Mouse (Mus musculus) cortical plate, adult 2 months (tissue): ENCODE results near the gene Smg1. TPM values are rescaled to one million over a fixed set of nuclear protein-coding genes. Genes with fewer than 3 reads are reported as not detected.

Experiments used
- H3K27ac ChIP-seq: fragments of 200-500 bp; 2 replicates; pipeline ENCODE4 v1.5.1; 2012; ENCODE audit warnings: low read length, control low read depth, inconsistent platforms; ENCODE audit not compliant: insufficient read depth
- H3K4me1 ChIP-seq: fragments of 200-500 bp; 2 replicates; pipeline ENCODE4 v1.6.1; 2011; ENCODE audit warnings: low read length; ENCODE audit not compliant: control insufficient read depth, insufficient read depth
- H3K4me3 ChIP-seq: fragments of 200-500 bp; 2 replicates; pipeline ENCODE4 v1.5.1; 2011; ENCODE audit warnings: mild to moderate bottlenecking, low read length, control low read depth; ENCODE audit not compliant: insufficient read depth
- CTCF ChIP-seq: fragments of 200-500 bp; IDR thresholded peaks from 2 replicates; pipeline ENCODE4 v1.5.1; 2011; ENCODE audit warnings: mild to moderate bottlenecking, control low read depth, low read length; ENCODE audit not compliant: insufficient read depth; ENCODE audit errors: extremely low read depth
- POLR2A ChIP-seq: fragments of 200-500 bp; IDR thresholded peaks from 2 replicates; pipeline ENCODE4 v1.6.1; 2011; ENCODE audit warnings: mild to moderate bottlenecking, low read length, control low read depth; ENCODE audit not compliant: insufficient read depth; ENCODE audit errors: extremely low read depth
- polyA plus RNA-seq: library from polyadenylated mRNA; depleted of rRNA; stranded (reverse); fragments of >200 nt; gene quantifications from 2 replicates; pipeline ENCODE4 v1.2.3, GENCODE M21; 2012

Gene Smg1
- polyA plus RNA-seq, 1 experiment, result 54.6 TPM

DNA sequence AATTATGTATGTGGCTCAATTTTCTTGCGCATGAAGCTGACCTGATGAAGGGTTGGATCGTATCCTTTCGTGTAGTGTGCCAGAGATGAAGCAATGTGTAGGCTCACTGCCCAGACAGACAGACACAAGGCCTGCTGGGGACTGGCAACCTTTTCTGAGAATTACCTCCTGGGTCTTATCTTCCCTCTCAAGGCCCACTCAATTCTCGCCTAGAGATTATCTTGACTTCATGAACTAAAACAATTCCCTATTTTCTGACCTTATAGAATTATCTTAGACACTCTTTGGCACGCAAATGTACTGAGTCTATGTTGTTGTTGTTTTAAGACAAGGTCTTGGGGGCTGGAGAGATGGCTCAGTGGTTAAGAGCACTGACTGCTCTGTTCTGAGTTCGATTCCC is 22.6 kb upstream of the Smg1 start:
- Histone ChIP-seq H3K27ac (no peak overlapping the region), H3K4me1 (no peaks in the 10 kb centered on the region)

GRCm38 (mm10) chr7:118263606-118264005 is 20.1 kb upstream of the Smg1 start:
- Histone ChIP-seq H3K27ac (no peak overlapping the region), H3K4me3 (no peak overlapping the region), H3K4me1 (no peaks in the 10 kb centered on the region)
- TF ChIP-seq POLR2A (no peak), CTCF (no peak)

More for the DNA sequence above, 22.6 kb upstream of the Smg1 start:
- TF ChIP-seq CTCF (no peak), POLR2A (no peak)
- no peak overlapping the region for H3K4me3 ChIP-seq

- TF ChIP-seq POLR2A (no peak), CTCF (no peak)
- H3K4me3 ChIP-seq, result no peak overlapping the region
- H3K27ac ChIP-seq, result no peak overlapping the region
Measured at GRCm38 (mm10) chr7:118262409-118262808, 18.9 kb upstream of the Smg1 start.

GRCm38 (mm10) chr7:118259676-118260305 is 16.3 kb upstream of the Smg1 start:
- H3K27ac ChIP-seq, result no peak overlapping the region

More at GRCm38 (mm10) chr7:118262409-118262808, 18.9 kb upstream of the Smg1 start:
- H3K4me1 ChIP-seq, result no peaks in the 10 kb centered on the region

DNA sequence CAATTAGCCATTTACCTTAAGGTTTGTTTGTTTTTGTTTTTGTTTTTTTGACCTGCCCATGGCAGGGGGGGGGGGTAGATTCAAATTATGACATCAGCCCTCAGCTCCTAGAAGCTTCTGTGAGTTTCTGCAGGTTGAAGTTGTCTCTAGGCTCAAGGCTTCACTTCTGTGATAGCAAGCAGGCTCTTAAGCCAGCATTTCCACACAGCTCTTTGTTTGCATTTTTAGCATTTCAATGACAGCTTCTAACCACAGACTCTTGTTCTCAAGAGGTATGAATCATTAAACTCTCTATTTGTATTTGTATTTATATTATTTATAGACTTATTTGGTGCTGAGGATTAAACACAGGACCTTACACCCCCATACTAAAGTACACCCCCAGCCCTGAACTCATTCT is 15.0 kb upstream of the Smg1 start:
- H3K4me3 ChIP-seq, result no peak overlapping the region
- H3K4me1 ChIP-seq, result no peaks in the 10 kb centered on the region
- no peak overlapping the region for H3K27ac ChIP-seq
- TF ChIP-seq POLR2A (no peak), CTCF (no peak)

More at GRCm38 (mm10) chr7:118259676-118260305, 16.3 kb upstream of the Smg1 start:
- TF ChIP-seq POLR2A, result no peak
- TF ChIP-seq CTCF, result no peak
- no peak overlapping the region for H3K4me3 ChIP-seq
- H3K4me1 ChIP-seq, result no peaks in the 10 kb centered on the region

DNA sequence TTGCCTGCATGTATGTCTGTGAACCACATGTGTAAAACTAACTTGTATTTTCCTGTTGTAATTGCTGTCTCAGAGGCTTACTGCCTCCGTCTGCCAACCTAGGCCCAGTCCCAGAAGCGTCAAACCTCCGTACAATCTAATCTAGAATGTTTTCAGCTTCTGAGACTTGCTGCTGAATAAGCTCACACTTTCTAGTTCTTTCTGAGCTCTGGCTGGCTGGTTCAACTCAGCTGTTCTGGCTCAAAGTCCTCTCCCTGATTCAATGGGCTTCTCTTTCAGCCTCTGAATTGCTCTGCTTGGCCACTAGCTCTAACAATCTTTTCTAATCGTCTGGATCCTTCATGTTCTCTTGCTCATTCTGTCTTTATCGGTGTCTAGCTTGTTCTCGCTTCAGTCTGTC is 13.3 kb upstream of the Smg1 start:
- Histone ChIP-seq H3K4me3 (no peak overlapping the region), H3K4me1 (no peaks in the 10 kb centered on the region), H3K27ac (no peak overlapping the region)
- TF ChIP-seq CTCF, result no peak
- TF ChIP-seq POLR2A, result no peak

GRCm38 (mm10) chr7:118254460-118254859 is 11.0 kb upstream of the Smg1 start:
- TF ChIP-seq CTCF, result no peak
- TF ChIP-seq POLR2A, result no peak
- H3K4me1 ChIP-seq, result no peaks in the 10 kb centered on the region
- no peak overlapping the region for H3K27ac ChIP-seq
- no peak overlapping the region for H3K4me3 ChIP-seq

DNA sequence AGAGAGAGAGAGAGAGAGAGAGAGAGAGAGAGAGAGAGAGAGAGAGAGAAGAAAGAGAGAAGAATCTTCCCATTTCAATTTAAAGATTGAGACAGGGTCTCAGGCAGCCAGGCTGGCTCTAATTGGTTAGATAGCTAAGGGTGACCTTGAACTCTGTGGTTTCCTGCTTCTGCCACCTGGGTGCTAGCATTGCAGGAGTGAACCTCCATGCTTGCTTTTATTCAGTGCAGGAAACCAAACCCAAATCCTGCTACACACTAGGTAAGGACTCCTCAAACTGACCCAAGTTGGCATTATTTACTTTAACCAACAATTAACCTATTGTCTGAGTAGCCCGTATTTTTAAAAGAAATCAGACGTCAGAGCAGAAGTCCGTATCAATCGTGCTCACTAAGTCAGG is 10.5 kb upstream of the Smg1 start:
- no peak for TF ChIP-seq POLR2A
- no peak for TF ChIP-seq CTCF
- H3K4me3 ChIP-seq, result no peak overlapping the region
- H3K4me1 ChIP-seq, result no peaks in the 10 kb centered on the region
- no peak overlapping the region for H3K27ac ChIP-seq

- H3K4me1 ChIP-seq, result no peaks in the 10 kb centered on the region
- no peak for TF ChIP-seq CTCF
- TF ChIP-seq POLR2A, result no peak
- H3K27ac ChIP-seq, result no peak overlapping the region
- H3K4me3 ChIP-seq, result no peak overlapping the region
Measured at GRCm38 (mm10) chr7:118252979-118253378, 9.5 kb upstream of the Smg1 start.

DNA sequence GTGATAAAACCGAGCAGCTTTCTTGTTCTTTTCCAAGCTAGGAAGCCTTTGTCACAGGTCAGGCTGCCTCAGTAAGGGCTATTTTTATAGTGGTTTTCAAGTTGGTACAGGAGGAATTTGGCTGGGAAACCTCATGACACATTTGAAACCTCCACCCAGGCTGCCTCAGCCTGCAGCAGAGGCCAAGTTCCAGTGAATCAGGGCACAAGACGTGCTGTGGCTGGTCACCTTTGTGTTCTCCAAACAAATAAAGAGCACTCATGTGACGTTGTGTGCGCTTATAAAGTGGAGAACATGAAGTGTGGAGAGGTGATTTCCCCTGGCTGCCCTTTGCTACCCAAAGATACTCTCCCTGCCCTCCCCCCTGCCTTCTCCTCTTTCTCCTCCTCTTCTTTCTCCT is 8.9 kb upstream of the Smg1 start:
- Histone ChIP-seq H3K4me3 (no peak overlapping the region), H3K4me1 (no peaks in the 10 kb centered on the region), H3K27ac (no peak overlapping the region)
- TF ChIP-seq POLR2A, result no peak
- TF ChIP-seq CTCF, result no peak
